Mouse (Mus musculus): ENCODE measurements around the gene Exoc2.

The Exoc2 gene

DNA sequence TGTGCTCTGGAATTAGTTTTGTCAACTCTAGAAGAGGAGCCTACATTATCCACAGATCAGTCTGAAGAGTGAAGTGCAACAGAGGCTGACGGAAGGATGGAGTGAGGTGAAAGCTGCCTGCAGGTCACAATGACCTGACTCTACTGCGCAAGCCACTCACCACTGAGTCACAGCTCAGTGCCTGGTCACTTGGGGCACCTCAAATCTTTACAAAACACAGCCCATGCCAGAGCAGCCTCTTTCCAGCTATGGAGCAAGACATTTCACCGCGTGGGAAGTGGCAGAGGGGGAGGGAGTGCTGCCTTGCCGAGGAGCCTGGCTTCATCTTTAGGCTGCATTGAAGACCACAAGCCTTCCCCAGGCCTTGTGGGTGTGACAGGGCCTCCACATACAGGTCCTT lies 159.6 kb downstream of the Exoc2 start:
- DNase-seq: no peak

DNA sequence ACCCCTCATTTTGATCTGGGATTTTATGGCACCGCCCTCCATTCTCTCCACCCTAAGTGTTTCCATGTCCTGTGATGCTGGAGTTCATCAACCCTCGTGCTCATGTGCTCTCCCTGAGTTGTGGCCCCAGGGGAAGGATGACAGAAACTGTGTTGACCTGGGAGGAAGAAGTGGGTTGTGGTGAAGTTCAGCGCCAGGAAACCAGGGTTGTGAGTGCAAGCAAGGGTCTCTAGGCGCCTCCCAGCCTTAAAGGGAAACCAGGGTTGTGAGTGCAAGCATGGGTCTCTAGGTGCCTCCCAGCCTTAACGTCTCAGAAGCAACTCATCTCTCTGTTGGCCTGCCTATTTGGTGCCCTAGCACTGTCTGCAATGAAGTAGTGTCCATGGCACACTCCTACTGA lies 160.4 kb downstream of the Exoc2 start:
- DNase-seq: no peak

DNA sequence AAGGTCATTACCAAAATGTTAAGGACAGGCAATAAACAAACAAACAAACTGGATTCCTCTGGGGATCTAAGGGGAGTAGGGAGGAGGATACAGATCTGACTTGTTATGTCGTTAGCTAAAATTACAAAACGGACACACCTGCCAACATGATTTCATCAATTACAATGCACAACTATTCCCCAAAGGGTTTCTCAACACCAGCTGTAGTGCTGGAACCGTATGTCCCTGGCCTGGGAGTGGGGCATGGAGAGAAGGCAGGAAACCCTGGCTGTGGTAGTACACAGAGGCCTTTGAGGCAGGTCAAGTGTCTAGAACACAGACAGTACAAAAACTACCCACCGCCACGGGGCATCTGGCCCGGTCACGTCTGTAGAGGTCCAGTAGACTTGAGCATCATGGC lies 164.7 kb downstream of the Exoc2 start:
- DNase-seq: peak; percentile 11

DNA sequence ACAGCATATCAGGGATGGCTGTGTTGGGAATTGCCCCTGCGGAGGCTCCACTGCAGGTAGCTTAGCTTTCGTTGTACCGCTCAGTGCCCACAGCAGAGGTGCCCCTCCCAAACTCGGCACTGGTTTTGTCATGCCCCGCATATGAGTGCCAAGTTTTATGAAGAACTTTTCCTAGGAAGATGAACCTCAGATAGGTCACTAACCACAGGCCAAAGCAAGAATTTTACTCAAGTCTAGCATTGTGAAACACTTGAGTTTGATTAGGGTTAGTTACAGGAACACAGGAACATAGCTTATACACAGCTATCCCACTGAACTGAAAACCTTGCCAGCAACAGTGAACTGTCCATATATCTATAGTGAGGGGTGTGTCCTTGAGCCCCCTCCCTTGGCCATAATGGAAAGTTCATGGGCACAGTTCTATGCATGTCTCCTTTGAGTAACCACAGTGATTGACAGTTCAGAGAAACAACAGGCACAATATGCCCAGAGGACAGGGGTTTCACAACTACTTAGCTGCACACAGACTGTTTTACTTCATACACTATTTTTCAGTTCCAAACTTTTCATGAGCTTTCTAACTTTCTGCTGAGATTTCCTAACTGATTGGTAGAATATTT lies 171.4 kb downstream of the Exoc2 start:
- DNase-seq: no peak

DNA sequence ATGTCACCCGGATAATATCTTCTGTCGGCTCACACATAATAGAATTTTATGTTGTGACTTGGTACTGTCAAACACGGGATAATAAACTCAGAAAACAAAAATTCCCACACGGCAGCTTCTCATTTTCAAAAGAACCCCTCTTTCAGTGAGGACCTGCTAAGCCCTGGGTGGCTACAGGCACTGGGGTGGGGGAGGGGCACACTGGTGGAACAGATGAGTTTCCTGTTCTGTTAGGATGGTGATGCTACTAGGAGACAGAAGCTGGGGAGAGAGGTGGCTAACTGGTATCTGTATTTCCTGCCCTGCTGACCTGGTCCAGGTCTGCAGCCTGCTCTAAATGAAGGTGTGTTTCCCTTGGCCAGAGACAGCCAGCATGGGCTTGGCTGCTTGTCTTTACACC lies 172.0 kb downstream of the Exoc2 start:
- DNase-seq: no peak

DNA sequence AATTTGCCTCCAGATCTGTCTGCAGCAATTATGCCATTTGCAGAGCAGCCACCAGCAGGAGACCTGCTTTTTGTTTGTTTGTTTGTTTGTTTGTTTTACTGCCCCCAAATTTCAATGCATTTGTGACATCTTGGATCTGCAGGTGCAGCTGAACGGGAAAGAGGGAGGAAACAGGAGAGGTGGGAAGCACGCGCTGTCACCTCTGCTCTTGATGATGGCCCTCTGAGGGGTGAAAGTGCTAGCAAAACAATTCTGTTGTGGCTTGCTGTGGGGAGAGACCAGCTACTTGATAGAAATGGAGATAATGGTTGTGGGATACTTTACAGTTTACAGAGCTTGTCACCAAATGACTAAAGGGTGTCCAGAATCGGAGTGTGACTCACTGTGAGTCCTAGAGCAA lies 177.9 kb downstream of the Exoc2 start:
- no peak for DNase-seq

DNA sequence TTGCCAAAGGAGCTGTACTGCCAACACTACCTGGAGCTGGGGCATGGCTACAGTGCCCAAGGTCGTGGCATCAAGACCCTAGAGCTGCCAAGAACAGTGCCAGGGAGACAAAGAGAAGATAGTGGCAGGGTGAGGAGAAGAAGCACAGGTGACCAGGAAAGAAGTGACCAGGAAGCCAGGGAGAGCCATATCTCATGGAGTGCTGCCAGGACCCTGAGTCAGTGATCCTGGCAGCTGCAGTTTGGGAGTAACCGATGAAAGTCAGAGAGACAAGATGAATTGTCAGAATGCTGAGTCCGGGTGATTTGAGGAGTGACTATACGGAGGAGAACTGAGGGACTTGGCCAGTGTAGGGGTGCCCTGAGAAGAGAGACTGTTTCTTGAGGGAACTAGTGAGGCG lies 180.3 kb downstream of the Exoc2 start:
- DNase-seq: no peak

DNA sequence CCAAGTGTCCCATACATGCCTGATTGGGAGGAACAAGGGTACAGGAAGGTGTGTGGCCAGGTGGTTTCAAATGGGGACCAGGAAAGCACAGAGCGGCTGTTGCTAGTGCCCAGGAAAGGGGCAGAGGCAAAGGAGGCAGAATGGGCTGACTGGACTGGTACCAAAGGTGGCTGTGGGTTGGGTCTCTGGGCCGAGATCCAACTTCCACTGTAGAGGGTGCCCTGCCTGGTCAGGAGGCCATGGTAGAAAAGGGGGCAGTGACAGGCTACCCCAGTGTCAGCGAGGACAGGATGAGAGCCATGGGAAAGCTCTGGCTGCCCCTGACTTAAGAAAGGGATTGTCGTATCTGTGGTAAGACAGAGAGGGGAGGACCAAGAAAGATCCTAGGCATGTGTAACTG lies 180.7 kb downstream of the Exoc2 start:
- no peak for DNase-seq

DNA sequence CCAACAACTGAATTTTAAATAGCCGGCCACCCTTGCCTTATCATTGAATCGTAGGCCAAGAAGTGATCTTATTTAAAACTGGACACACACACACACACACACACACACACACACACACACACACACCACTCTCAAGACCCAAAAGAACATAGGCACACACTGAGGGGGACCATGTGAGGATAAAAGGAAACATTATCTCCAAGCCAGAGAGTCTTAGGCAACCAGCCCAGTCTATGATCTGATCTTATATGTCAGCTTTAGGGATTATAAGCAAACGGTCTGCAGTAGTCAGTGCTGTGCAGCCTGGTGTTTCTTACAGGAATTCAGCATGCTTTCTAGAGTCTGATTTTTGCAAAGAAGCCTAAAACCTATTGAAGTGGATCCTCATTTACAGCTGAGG lies 181.2 kb downstream of the Exoc2 start:
- no peak for DNase-seq

DNA sequence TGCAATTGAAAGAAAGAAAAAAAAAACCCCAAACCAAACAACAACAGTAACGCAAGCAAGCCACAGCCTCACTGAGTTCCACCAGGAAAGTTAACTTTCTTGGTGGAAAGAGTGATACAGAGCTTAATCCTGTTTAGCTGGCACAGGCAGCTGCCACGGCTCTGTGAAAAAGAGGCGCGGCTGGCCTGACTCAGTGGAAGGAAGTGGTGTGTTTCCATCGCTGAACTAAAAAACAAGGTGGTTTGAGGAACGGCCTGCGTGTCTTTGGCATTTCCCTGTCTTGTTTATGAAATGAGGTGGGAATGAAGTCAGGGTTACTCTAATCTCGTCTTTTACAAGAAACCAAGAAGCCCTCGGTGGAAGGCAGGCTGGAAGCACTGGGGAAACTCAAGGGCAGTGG lies 181.6 kb downstream of the Exoc2 start:
- no peak for DNase-seq

DNA sequence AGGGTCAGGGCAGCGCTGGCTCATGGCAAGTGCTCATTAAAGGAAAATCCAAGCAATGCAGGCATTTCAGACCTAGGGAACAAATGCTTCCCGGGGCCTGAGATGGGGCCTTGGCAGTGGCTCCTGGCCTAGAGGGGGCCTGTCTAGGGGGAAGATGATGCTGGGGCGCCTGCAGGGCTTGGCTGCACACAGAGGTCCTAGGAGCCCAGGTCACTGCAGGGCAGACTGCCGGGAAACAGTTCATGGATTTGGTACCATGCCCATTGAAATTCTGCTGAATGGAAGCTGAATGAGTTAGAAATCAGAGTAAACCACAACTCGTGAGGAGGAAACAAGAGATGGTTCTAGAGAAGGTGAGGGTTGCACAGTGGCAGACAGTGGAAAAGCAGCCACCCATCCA lies 183.9 kb downstream of the Exoc2 start:
- no peak for DNase-seq

DNA sequence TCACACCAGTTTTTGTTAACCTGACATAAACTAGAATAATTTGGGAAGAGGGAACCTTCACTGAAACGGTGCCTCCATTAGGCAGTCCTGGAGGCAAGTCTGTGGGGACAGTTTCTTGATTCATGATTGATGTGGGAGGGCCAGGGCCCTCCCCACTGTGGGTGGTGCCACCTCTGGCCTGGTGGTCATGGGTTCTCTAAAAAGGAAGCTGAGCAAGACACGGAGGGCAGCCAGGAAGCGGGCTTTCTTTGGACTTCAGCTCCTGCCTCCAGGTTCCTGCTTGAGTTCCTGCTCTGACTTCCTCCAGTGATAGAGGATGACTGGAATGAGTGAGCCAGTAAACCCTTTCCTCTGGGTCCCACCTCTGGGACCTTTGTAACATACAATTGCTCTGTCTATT lies 185.5 kb downstream of the Exoc2 start:
- DNase-seq: no peak

DNA sequence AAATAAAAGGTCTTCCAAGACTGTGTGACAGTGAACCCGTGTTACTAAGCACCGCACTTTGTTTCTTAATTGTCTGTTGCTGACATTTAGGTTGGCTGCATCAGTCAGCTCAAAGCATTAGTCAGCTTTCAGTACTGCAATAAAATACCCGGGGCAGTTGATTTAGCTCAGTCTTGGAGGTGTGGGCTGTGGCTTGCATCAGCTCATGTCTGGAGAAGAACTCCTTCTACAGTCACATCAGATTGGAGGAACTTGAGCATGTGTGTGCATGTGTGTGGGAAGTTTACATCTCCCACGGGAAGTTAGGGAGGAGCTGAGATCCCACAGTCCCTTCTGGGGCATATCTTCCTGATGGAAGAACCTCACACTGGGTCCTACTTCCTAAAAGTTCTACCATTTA lies 185.9 kb downstream of the Exoc2 start:
- no peak for DNase-seq

DNA sequence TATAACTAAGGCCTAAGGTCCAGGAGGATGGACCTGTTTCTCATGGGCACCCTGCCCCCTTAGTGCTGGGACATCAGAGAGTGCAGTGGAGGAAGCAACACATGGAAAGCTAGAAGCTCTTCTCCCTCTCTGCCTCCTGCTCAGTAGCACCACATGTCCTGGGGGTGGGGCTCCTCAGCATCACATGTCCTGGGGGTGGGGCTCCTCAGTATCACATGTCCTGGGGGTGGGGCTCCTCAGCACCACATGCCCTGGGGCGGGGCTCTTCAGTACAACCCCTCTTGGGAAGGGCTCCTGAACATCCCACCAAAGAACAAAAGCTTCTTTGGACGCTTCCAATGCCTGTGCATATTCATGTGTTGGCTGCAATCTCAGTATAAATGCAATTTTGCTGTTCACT lies 186.3 kb downstream of the Exoc2 start:
- DNase-seq: peak; percentile 11

DNA sequence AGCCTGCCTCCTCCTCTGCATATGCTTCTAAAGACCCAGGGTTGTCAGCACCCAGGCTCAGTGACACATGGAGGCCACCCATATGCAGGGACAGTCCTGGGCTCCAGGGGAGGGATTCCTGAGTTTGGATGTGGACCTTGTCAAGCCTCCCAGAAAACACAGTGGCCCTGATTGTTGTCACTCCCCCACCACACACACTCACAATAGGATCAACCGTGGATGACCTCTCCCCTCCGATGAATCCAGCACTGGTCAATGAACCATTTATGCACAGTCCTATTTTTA lies 186.9 kb downstream of the Exoc2 start:
- DNase-seq: peak; percentile 50

DNA sequence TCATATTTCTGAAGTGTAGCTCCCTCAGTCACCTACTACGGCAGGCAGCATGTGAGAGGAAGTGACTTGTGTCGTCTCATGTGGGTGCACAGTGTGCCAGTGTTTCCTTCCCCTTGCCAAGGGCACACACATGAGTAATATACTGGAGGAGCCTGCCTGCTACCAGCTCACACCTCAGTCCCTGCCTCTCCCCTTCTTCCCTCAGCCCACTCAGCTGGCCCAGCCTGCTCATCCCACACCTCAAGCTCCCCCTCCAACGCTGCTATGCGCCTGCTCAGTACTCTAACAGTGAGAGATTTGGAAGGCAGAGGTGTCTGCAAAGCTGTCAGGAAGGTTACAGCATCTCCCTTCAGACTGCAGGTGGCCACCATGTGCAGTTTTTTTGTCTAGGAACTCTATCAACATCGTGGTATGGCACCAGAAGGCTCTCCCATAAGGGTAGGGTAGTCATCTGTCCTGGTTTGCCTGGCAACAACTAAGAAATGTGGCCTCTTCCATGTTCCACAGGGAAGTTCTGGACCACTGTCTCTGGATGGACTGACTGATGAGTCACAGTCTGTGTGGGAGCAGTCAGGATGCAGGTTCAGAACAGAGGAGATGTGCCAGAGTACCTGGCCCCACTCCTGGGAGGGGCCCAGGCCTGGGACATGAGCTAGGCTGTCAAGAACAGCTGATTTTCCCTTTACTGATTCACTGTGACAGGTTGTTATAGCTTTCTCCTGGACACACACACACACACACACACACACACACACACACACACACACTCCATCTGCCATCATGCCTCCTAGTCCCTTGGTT lies 187.5 kb downstream of the Exoc2 start:
- no peak for DNase-seq

DNA sequence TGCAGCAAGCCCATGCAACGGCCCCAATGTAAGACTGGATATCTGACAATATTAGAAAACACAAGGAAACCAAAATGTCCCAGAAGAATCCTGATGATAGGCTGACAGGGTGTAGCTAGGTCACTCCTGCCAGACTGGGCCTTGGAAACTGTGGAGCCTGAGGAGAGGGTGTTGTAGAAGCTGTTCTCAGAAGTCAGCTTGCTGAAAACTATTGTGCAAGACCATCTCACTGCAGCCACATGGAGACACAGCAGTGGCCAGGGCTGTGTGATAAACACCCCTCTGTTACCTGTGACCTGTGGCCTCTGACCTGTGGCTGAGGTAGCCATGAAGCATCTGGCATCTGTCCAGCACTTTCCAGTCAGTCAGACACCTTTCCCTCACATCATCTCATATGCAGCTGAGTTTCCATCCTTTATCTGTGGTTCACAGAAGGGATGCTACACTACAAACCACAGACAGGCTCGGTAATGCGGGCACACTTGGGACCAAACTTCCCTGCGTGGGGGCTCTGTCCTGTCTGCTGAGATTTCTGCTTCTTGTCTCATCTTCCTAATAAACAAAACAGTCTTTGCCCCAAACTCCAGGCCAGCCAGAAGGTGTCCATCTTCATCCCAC lies 188.4 kb downstream of the Exoc2 start:
- no peak for DNase-seq

DNA sequence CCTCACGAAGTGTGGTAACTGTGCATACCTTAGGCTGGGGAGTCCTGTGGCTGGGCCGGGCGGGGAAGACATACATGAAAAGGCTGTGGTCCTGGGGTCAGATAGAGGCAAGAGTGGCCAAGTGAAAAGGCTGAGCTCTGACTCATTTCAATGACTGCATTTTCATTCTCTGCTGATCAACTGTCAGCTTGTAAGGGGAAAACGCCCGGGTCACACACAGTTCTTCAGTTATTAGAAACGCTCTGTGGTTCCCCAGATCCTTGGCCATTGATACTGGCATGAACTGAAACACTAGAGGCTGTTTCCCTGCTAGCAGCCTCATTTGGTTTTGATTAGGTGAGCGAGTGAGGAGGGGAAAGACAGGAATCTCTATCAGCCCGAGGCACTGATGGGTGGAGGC lies 191.5 kb downstream of the Exoc2 start:
- DNase-seq: no peak

DNA sequence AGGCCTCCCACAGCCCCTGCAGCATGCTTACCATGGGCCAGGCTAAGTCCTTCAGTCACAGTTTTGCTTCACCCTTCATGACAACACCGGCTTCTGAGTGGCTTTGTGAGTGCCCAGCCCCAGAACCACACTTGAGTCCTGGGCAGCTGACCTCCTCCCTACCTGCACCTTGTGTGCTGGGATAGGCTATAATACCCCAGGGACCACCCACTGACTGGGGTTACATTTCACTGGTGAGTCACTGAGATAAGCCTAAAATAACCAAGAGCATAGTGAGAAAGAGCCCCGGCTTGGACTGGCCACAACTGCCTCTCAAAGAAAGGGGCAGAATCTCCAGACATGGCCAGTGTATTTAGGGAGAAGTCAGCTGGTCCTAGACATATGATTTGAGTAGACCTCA lies 192.0 kb downstream of the Exoc2 start:
- DNase-seq: no peak

DNA sequence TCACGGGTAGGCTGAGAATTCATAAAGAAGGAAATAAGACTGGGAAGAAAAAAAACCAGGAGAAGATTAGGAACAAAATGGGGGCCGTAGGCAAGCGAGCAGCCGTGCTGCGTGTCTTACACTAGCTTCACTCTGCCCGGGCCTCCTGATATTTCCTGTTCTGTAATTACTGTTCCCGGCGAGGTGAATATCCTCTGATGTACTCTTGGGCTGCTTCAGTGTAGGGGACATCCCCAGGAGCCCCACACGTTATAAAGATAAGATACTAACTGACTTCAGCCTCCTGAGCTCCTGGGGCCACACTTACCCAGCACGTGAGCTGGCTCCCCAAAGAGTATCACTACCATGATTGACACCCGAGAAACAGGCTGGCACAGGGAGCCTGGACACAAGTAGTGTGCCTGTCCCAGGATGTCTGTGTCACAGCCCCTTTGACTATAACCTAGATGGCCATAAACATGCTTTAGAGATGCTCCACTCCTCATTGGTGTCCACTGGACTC lies 196.2 kb downstream of the Exoc2 start:
- no peak for DNase-seq

DNA sequence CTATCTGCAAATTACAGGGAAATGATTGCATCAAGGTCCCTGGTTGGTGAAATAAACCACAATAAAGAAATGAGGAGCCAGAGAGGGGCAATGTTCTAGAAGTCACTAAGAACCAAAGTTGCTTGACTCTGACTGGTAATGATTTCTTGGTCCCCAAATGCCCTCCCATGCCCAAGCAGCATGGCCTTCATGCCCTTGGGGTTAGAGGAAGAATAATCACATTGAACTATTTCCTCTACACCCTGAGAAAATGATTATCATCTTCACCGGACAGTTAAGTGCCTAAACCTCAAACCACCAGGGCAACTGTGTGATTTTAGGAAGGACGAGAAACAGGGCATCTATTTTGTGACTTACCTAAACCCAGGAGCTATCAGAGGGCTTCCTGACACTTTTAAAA lies 197.9 kb downstream of the Exoc2 start:
- DNase-seq: no peak

DNA sequence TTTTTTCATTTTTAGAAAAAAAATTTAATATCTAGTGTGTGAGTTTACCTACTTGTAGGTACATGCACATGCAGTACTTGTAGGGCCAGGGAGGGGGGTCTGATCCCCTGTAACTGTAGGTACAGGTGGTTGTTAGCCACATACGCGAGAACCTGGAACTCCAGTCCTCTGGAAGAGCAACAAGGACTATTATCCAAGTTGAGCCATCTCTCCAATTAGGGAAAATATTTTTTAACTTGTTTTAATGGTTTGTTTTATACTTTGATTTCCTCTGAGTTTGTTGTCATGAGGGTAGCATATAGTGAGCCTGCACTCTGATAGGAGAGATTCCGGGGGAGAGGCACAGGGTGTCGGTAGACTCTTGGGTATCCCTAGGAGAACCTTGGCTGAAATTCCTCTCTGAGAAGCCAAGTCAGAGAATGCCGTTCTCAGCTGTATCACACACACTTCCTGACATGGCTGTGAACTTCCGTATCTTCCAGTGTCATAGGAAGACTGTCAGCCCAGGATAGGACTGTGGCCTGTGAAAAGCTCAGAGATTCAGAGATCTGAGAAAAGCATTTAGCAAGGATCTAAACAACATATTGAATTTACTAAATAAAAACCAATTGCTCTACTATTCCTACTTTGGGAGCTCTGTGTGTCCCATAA lies 206.3 kb downstream of the Exoc2 start:
- no peak for DNase-seq

DNA sequence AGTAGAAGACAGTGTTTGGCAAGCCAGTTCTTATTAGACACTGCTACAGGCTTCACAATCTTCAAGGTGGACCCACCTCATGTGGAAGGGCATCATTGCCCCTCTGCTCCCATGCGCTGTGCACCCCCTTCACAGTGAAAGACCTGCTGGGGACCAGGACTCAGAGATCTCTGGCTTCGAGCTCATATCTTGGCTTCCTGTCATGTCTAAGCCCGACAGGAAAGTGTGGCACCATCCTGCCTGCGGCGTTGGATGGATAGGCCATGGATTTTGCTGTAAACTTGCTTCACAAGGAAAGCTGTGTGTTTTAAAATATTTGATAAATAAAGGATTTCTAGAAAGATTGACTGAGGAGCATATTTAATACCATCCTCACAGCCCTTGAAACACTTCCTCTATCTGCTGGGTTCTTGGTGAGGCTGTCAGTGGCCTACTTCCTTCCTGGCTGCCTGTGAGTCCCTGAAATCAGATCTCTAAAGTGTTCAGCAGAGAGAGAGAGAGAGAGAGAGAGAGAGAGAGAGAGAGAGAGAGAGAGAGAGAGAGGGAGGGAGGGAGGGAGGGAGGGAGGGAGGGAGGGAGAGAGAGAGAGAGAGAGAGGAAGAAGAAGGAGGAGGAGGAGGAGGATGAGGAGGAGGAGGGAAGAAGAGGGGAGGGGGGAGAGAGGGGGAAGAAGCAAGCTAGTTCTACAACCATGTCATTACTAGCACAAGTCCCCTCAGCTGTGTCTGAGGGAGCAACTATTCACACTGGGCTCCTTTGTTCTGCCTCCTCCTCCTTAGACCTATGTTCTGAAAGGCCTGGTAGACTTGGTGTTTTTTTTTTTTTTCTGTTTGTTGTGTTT lies 207.0 kb downstream of the Exoc2 start:
- DNase-seq: no peak
